Mouse (Mus musculus): ENCODE measurements around the gene Gm8251. TPM values are rescaled to one million over a fixed set of nuclear protein-coding genes. Genes with fewer than 3 reads are reported as not detected.

Gm8251 gene
- polyA plus RNA-seq, 1 experiment from 2014 or later, result 0.15 TPM

DNA sequence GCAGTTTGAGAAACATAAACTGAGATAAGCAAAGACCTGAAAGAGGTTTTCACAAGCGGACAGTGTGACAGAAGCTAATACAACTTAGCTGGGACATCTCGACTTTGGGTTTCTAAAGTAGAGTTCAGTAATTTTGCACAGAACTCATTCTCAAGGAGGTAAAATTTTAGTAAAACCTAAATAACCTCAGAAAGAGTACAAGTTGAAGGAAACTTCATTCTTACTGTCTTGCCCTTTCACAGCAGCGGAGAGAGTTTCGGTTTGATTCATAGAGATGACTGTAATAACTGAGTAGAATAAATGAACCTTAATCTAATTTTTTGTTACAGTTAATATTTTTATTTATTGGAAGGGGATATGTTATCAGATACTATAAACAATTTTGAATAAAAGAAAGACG is 28.8 kb downstream of the Gm8251 start:
- H3K4me3 ChIP-seq, result no peak overlapping the region
- 88% methylated on average over 5 of the region's 5 CpGs for WGBS
- no peak overlapping the region for H3K9ac ChIP-seq
- no peak overlapping the region for H3K27ac ChIP-seq
- no peaks in the 10 kb centered on the region for H3K36me3 ChIP-seq
- no peaks in the 10 kb centered on the region for H3K4me1 ChIP-seq
- no peak overlapping the region for H3K4me2 ChIP-seq
- H3K27me3 ChIP-seq, result no peaks in the 10 kb centered on the region
- no peak for ATAC-seq (ENCODE audit: insufficient number of reproducible peaks, insufficient read depth, low FRiP score, low TSS enrichment, low read depth)
- no peaks in the 10 kb centered on the region for H3K9me3 ChIP-seq

DNA sequence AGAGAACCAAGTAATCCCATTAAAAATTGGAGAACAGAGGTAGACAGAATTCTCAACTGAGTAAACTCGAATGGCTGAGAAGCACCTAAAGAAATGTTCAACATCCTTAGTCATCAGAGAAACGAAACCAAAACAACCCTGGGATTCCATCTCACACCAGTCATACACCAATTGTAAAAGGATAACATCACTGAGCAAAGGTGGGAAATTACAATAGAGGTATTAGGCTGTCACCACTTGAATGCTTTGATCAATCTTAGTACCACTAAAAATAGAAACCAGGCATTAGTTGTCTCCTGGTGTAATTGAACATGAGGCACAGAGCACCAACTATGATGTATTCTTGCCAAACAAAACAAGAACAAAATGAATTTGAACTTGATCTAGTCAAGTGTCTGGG is 29.5 kb downstream of the Gm8251 start:
- Histone ChIP-seq H3K9ac (no peak overlapping the region), H3K4me3 (no peak overlapping the region), H3K9me3 (no peaks in the 10 kb centered on the region), H3K36me3 (no peaks in the 10 kb centered on the region), H3K27me3 (no peaks in the 10 kb centered on the region), H3K27ac (no peak overlapping the region), H3K4me1 (no peaks in the 10 kb centered on the region), H3K4me2 (no peak overlapping the region)
- ATAC-seq (ENCODE audit: insufficient number of reproducible peaks, insufficient read depth, low FRiP score, low TSS enrichment, low read depth), result no peak
- WGBS, result 53% methylated on average over 2 of the region's 2 CpGs

DNA sequence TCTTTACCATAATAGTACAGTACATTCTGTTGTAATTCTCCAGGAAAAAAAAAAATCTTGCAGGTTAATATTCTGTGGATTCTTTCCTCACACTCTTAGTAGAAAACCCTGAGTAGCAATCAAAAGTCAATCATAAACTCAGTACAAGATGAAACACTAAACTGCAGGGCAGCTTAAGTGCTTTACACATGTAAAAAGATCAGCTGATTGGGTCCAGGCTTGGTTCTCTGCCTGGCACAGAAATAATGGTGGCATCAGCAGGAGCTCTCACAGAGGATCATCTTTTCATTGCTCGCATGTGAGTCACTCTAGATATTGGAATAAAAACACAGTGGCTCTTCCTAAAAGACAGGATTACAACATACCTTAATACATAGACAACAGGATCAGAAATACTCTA is 34.1 kb downstream of the Gm8251 start:
- H3K4me1 ChIP-seq, result no peaks in the 10 kb centered on the region
- H3K36me3 ChIP-seq, result no peaks in the 10 kb centered on the region
- no peaks in the 10 kb centered on the region for H3K9me3 ChIP-seq
- H3K27me3 ChIP-seq, result no peaks in the 10 kb centered on the region
- 96% methylated on average over 1 of the region's 1 CpGs for WGBS
- no peak overlapping the region for H3K4me3 ChIP-seq
- no peak overlapping the region for H3K9ac ChIP-seq
- ATAC-seq (ENCODE audit: insufficient number of reproducible peaks, insufficient read depth, low FRiP score, low TSS enrichment, low read depth), result no peak
- H3K4me2 ChIP-seq, result no peak overlapping the region
- H3K27ac ChIP-seq, result no peak overlapping the region

DNA sequence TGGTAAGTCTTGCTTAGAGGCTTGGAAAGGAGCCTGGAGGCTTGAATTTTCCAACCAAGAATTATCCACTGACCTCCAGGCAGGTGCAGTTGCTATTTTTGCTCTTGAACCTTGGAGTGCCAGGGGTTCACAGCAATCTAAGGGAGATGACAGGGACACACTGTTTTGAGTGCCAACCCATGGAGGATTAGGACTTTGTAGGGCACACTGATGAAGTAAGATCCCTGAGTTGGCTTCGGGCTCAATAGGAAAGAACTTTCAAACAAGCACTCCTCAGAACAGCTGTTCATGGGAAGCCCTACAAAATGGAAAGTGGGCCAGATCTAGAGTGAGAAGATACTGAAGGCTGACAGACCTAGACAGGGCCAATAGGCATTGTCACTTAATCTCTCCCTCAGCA is 39.1 kb downstream of the Gm8251 start:
- Histone ChIP-seq H3K4me2 (no peak overlapping the region), H3K27ac (no peak overlapping the region), H3K4me1 (no peaks in the 10 kb centered on the region), H3K4me3 (no peak overlapping the region), H3K27me3 (0 out of 2 replicates have a peak, but pooled peaks cover 3% of the 10 kb centered on the region), H3K9me3 (no peaks in the 10 kb centered on the region), H3K36me3 (no peaks in the 10 kb centered on the region), H3K9ac (no peak overlapping the region)
- WGBS, result 89% methylated on average over 1 of the region's 1 CpGs
- ATAC-seq (ENCODE audit: insufficient number of reproducible peaks, insufficient read depth, low FRiP score, low TSS enrichment, low read depth), result no peak

DNA sequence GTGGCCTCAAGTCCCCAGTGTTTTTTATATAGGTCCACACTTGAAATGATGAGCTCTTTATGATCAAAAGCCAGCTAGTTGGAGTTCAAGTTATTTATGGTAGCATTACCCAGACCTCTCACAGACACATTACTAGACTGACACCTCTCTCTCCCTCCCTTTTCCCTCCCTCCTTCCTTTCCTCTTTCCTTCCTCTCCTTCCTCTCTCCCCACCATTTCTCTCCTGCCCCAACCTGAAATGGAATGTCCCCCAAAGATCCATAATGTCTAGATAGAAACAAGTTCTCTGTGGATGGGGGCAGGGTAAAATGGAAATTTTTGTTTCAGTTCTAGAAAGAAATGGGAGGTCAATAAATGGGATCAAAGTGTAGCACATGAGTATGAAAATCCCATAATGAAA is 41.8 kb downstream of the Gm8251 start, which contains the start of gene Mettl21c:
Gene Mettl21c (minus strand): TSS at position 101 of the 400 bp plus-strand sequence.
- Histone ChIP-seq H3K9me3 (no peaks in the 10 kb centered on the region), H3K27ac (no peak within 1 kb of the TSS), H3K4me3 (no peak within 1 kb of the TSS), H3K27me3 (0 out of 2 replicates have a peak, but pooled peaks cover 3% of the 10 kb centered on the region), H3K36me3 (no peaks in the 10 kb centered on the region), H3K4me2 (no peak within 1 kb of the TSS), H3K9ac (no peak within 1 kb of the TSS), H3K4me1 (no peaks in the 10 kb centered on the region)
- ATAC-seq (ENCODE audit: insufficient number of reproducible peaks, insufficient read depth, low FRiP score, low TSS enrichment, low read depth), result no peak

DNA sequence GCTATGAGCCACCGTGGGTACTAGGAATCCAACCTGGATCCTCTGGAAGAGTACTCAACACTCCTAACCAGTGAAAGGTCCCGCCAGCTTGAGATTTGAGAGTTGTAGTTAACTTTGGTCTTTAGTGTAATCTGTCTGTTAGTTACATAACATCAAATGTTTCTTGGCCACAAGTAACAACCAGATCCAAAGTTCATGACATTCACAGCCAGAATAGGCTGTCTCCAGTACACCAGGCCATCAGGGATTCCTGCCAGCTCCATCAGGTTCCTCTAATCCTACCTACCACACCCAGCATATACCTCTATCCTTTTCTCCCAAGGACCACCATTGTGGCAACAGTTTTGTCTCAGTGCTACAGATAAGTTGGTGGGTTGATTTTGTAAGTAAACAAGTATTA is 46.2 kb downstream of the Gm8251 start:
- ATAC-seq (ENCODE audit: insufficient number of reproducible peaks, insufficient read depth, low FRiP score, low TSS enrichment, low read depth), result no peak

More for the DNA sequence above, 46.2 kb downstream of the Gm8251 start:
- no peaks in the 10 kb centered on the region for H3K4me1 ChIP-seq
- 86% methylated on average over 2 of the region's 2 CpGs for WGBS
- no peak overlapping the region for H3K27ac ChIP-seq
- no peaks in the 10 kb centered on the region for H3K36me3 ChIP-seq
- H3K27me3 ChIP-seq, result 0 out of 2 replicates have a peak, but pooled peaks cover 3% of the 10 kb centered on the region
- no peaks in the 10 kb centered on the region for H3K9me3 ChIP-seq
- no peak overlapping the region for H3K4me2 ChIP-seq
- no peak overlapping the region for H3K4me3 ChIP-seq
- no peak overlapping the region for H3K9ac ChIP-seq

Other genes starting within 250 kb of the Gm8251 start
- gene Uxs1, start 234.1 kb downstream of the Gm8251 start, polyA plus RNA-seq (2015; fragmentation: Nextera tagmentation; extraction: Ambion mirVana), result 27.9 and 29.4 TPM in 2 replicates
- gene Tpp2, start 128.3 kb downstream of the Gm8251 start, polyA plus RNA-seq (2015; fragmentation: Nextera tagmentation; extraction: Ambion mirVana), result 59.5 and 63.6 TPM in 2 replicates
- 0.95 and 1.4 TPM in 2 replicates for gene Mettl21c, start 41.9 kb downstream of the Gm8251 start, polyA plus RNA-seq (2015; fragmentation: Nextera tagmentation; extraction: Ambion mirVana)
- 75.1 and 76.8 TPM in 2 replicates for gene Tex30, start 40.5 kb upstream of the Gm8251 start, polyA plus RNA-seq (2015; fragmentation: Nextera tagmentation; extraction: Ambion mirVana)
- 77.1 and 79.7 TPM in 2 replicates for gene Kdelc1, start 56.9 kb upstream of the Gm8251 start, polyA plus RNA-seq (2015; fragmentation: Nextera tagmentation; extraction: Ambion mirVana)
- 19.5 and 21.9 TPM in 2 replicates for gene Bivm, start 57.0 kb upstream of the Gm8251 start, polyA plus RNA-seq (2015; fragmentation: Nextera tagmentation; extraction: Ambion mirVana)
- 26.6 and 32.6 TPM in 2 replicates for gene Ercc5, start 85.8 kb upstream of the Gm8251 start, polyA plus RNA-seq (2015; fragmentation: Nextera tagmentation; extraction: Ambion mirVana)
- 0.14 TPM in 1 of 2 replicates, not detected in the other for gene Mettl21e, start 157.0 kb upstream of the Gm8251 start, polyA plus RNA-seq (2015; fragmentation: Nextera tagmentation; extraction: Ambion mirVana)

Data from embryonic facial prominence, embryonic 13.5 days (tissue).